Mouse (Mus musculus): ENCODE results near the gene Sds.

- no peak for TF ChIP-seq CTCF (IDR thresholded peaks at IDR 0.05; ENCODE audit: borderline replicate concordance, insufficient read depth, low read length)
- TF ChIP-seq POLR2A (IDR thresholded peaks at IDR 0.05; ENCODE audit: low read depth, low read length): no peak
Observed at GRCm38 (mm10) chr5:120514754-120515153, 38.4 kb downstream of the Sds start.
